Mouse (Mus musculus): ENCODE measurements around the gene Cd109.

Gene Cd109

DNA sequence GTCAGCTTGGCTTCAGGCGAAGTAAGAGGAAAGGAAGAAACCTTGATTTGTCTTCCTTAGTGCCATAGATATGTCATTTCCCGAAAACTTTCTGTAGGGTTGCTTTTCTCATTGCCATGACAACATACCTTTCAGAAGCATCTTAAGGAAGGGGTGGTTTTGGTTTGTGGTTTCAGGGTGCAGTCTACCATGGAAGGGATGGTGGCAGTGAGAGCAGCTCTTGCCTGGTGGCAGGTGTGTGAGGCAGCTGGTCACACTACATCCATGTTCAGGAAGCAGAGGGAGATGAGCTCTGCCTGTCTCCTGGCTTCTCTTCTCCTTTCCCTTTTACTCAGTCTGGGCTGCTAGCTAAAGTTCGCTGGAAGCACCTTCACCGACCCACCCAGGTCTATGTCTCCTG lies 26.0 kb downstream of the Cd109 start:
- no peak for DNase-seq (ENCODE audit: low spot score)

DNA sequence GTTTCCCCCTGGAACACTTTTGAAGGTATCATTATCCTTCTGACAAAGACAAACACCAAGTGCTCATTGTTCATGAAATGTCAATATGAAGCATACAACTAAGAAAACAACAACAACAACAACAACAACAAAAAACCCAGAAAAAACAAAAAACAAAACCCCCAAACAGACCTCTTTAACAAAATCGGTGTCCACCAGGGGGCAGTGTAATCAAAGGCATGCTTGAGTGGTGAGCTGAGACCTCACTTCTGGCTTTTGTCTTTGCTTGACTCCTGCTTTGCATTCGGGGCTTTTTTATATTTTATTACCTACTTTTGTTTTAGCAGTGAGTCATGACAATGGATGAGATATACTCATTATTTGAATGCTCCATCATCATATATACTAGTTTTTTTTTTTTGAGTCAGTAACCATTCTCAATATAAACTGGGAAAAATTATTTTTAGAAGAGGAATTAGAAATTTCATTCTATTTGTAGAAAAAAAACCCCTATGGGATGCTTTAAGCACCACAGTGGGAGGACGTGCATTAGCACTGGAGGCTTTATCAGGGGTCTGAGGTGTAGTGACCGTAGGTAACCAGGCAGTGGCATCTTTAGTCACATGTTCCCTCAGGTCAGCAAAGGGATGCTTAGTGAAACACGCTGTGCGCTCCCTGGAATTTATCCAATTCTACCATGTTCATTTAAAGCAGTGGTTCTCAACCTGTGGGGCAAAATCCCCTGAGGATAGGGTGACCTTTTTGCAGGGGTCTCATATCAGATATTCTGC lies 30.8 kb downstream of the Cd109 start:
- no peak for DNase-seq (ENCODE audit: low spot score)

DNA sequence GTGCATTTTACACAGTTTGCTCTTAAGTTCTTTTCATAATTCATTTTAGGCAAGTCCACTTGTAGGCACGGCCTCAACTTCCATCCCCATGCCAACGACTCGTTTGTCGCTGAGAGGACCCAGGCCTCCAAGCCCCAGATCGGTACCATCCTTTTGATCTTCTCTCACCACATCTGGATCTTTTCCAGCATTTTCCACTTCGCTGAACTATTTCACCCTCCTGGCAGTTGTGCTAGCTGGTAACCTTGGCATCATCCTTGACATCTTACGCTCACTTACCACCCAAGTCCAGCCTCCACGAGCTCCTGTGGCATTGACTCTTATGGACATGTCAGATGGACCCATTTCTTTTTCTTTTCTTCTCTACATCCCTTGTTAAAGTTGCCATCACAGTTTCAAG lies 33.3 kb downstream of the Cd109 start:
- DNase-seq (ENCODE audit: low spot score): no peak

DNA sequence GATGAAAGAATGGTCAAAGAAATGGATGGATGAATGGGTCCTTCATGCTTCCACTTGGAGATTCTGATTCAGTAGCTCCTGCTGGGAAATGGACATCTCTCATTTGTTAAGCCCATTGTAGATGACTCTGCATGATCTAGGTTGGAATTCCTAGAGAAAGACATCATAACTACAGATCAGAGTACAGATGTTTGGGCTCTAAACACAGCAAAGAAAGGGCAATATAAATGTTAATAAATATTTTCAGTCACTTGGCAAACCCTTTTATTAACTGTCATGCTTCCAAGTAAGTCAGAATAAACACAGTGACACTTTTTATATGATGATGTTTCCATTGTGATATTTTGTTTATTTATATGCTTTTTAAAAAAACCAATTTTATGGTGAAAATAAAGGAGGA lies 34.1 kb downstream of the Cd109 start:
- no peak for DNase-seq (ENCODE audit: low spot score)

DNA sequence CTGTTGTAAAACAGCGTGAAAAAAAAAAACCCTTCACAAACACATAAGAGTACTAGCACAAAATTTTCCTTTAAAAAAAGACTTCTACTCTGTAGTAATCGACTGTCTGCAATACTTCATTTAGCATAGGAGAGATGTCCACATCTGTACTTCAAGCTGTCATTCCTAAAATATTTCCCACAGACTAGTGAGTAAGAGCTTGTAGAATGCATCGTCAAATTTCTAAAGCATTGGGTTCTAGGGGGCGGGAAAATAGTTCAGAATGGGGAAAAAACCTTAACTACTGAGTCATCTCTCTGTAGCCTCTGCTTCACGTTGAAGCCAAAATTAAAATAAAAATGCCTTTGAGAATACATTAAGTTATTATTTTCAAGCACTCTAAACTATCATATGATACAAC lies 42.2 kb downstream of the Cd109 start:
- DNase-seq (ENCODE audit: low spot score): no peak

DNA sequence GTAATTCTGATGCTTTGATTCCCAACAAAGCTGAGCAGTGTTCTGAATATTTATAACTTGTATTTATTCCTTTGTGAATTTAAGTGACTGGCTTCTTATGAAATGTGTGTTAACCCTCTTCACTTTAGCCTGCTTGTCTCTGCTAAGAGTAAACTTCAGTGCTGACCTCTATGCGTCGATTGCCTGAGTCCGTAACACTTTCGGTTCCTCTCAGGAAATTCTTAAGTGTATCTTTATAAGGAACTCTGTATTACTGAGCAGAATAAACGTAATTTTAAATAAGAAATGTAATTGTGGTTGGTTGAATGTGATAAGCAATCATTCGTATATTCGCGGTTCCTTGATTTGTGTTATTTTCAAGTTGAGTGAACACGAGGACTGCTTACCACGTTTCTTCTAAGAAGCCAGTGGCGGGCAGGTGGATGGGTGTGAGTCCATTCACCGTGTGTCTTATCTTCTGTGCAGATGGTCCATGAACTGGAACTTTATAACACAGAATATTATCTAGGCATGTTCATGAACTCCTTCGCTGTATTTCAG lies 56.2 kb downstream of the Cd109 start:
- no peak for DNase-seq (ENCODE audit: low spot score)

DNA sequence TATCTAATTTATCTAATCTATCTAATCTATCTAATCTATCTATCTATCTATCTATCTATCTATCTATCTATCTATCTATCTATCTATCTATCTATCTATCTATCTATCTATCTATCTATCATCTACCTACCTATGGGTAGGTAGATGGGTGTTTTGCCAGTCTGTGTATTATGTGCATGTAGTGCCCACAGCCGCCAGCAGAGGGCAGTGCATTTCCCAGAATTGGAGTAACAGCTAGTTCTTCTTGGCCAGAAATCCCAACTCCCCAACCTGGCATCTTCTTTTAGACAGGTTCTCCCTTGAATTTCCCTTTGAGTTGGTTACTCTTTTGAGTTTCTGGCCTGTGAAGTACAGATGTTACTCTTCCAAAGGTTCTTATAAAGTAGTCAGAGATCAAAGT lies 85.3 kb downstream of the Cd109 start:
- no peak for DNase-seq (ENCODE audit: low spot score)

DNA sequence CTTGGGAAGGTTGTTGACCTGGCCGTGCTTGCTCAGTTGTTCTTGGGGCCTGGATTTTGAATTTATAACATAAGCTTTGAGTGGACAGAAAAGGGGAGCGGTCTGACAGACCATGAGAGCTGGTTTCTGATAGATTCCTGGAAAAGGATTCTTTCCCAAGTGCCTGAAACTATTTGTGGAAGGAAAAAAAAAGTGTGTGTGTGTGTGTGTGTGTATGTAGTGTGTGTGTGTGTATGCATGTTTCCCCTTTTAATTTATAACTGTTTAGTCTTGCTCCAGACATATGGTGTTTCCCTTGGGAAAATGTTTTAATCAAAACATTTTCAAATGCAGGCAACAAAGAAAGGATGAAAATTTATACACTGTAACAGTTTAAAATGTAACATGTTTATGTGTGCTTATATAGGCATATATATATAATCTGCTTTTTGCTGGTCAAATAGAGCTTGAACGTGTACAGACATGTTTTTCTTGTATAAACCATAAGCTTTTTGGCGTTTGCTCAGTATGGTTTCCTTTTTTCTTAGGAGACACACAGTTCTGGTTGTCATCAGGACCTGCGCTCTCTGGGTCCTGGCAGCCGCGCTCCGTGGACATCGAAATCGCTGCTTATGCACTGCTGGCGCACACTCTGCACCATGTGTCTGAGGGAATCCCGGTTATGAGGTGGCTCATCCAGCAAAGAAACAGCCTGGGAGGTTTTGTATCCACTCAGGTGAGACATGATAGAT lies 87.3 kb downstream of the Cd109 start:
- no peak for DNase-seq (ENCODE audit: low spot score)

DNA sequence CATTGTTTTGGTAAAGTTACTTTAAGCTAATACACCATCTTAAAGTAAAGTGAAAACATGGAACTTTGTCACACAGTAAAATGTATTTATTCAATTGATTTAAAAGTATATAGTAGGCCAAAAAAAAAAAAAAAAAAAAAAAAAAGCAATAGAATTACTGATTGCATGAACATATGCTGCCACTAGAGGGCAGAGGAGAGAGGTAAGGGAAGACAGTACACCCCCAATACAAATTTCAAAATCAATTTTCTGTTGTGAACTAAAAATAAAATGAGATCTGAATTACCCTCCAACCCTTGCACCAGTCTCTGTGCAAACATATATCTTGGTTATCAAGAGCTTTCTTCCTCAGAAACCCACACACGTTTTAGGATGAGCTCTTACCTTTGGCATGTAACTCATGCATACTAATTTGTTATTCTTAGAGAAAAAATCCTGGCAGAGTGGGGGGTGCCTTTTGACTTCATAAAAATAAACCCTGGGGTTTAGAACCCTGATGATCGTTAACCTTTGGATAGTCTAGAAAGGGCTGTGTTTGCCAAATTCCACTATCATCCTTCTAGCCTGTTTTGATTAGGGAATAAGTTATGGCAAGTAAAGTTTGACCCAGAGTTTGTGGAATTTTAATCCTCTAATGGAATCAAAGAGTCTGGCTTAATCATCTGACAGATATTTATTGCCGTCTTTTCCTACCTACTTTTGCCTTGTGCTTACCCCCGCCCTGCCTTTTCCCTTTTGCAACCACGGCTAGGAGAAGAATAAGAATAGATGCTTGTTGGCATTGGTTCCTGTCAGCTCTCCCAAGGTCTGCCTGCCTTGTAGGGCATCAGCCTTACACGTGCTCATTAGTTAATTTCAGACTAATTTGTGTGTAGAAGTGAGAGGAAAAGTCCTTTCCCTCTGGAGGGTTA lies 105.8 kb downstream of the Cd109 start:
- DNase-seq (ENCODE audit: low spot score): no peak

DNA sequence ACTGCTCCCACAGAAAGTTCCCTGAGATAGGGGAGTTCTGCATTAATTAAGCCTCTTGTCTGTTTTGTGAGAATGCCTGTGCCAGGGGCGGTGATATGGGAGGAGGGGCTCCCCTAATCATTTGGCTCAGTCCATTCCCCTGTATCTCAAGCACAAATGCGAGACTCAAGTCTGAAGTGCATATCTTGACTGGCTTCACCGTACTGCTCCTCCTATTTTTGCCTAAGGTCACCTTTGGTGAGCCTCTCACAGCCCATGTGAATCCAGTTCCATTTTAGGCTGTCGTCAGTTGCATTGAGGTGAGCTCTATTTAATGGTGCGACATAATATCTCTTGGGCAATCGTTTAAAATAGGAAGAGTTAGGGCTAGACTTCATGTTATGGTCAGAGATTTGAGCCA lies 116.6 kb downstream of the Cd109 start:
- no peak for DNase-seq (ENCODE audit: low spot score)

DNA sequence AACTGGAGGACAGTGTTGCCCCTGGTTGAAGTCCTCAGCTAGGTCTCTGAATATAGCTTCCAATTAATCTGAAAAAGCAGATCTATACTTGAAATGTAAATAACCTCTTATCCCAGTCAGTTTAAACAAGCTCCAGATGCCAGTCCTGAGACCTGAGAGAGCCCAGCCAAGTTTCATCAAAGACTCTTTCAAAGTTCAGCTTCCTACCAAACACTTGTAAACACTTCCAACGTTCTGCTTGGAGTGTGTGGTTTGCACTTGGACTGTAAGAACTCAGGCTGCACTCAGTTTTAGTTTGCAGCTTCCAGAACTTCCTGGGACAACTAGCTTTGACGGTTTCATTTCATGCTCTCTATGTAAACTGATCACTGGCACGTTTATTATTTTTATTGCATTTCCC lies 120.2 kb downstream of the Cd109 start:
- DNase-seq (ENCODE audit: low spot score): no peak

DNA sequence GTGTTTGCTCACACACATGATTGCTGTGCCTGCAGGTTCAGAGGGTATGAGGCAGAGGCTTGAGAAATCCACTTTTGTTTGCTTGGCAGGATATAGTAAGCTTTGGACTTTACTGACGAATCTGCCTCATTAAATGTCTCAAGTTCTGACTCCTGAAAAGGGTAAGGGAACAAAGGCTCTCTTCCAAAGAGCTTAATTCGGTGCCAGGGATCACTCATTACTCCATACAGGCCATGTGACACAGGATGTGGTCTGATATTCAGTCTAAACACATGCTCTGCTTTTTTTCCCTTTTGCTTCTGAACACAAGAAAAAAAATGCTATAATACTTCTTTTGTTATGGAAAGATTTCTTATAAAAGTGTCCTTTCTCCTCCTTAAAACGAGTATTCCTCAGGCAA lies 126.7 kb downstream of the Cd109 start:
- DNase-seq (ENCODE audit: low spot score): no peak

DNA sequence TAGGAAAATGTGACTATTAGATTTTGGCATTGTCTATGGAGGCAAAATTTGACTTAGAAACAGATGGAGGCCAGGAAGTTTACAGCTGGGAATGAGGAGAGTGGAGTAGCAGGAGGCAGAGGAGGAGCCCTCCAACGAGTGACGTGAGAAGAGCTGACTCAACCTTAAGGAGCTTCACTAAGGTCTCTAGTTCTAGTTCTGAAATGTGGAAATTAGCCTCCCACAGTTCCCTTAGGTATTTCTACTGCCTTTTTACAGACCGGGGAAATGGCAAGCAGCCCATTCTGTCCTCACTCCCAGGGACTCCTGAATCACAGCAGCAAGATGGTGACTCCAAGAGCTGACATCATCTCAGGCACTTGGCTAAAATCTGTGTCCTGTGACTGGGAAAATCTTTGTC lies 134.9 kb downstream of the Cd109 start:
- no peak for DNase-seq (ENCODE audit: low spot score)
